Mouse (Mus musculus) ES-E14 (cell line): ENCODE data around the gene Slc2a3. TPM values are rescaled to one million over a fixed set of nuclear protein-coding genes. Genes with fewer than 3 reads are reported as not detected.
"Not testable (repeated sequence)": the region's sequence is repeated elsewhere in the genome, so short reads cannot be mapped to it uniquely, and the experiment has no call there.

Source experiments
- DNase-seq: peaks from one replicate; pipeline ENCODE4 v3.0.0-alpha.2; 2013; ENCODE audit warnings: low read depth, low spot score
- H3K27ac ChIP-seq: 2 replicates; pipeline ENCODE4 v1.5.1; 2012; ENCODE audit warnings: low read depth, mild to moderate bottlenecking, low read length, moderate library complexity, mixed read lengths; ENCODE audit not compliant: poor library complexity, insufficient read depth, severe bottlenecking
- H3K36me3 ChIP-seq: 2 replicates; pipeline ENCODE4 v1.6.1; 2012; ENCODE audit warnings: mild to moderate bottlenecking, low read length, moderate library complexity, mixed read lengths; ENCODE audit not compliant: control insufficient read depth, poor library complexity, insufficient read depth, severe bottlenecking
- H3K4me1 ChIP-seq, 2 experiments: fragments of 150-350 bp in 1 of 2; sonication (generic) in 1 of 2; 2 replicates each; pipeline ENCODE4 v1.6.1; 2012; ENCODE audit warnings: low read length in 2 of 2, mild to moderate bottlenecking in 1 of 2, mixed read lengths in 1 of 2; ENCODE audit not compliant: control insufficient read depth in 2 of 2, insufficient read depth in 2 of 2, poor library complexity in 1 of 2
- H3K4me3 ChIP-seq, 2 experiments: fragments of 150-350 bp in 1 of 2; sonication (generic) in 1 of 2; 2 replicates each; pipeline ENCODE4 v1.5.1; 2012; ENCODE audit warnings: low read length in 2 of 2, low read depth in 1 of 2, mild to moderate bottlenecking in 1 of 2, mixed read lengths in 1 of 2; ENCODE audit not compliant: insufficient read depth in 1 of 2, poor library complexity in 1 of 2, severe bottlenecking in 1 of 2
- H3K9ac ChIP-seq: 2 replicates; pipeline ENCODE4 v1.6.1; 2012; ENCODE audit warnings: low read depth, mild to moderate bottlenecking, low read length, mixed read lengths; ENCODE audit not compliant: poor library complexity, insufficient read depth, severe bottlenecking
- H3K9me3 ChIP-seq: fragments of 150-350 bp; sonication (generic); 2 replicates; pipeline ENCODE4 v1.6.1; 2012; ENCODE audit warnings: low read depth, mild to moderate bottlenecking, low read length; ENCODE audit not compliant: control insufficient read depth, insufficient read depth
- CHD2 ChIP-seq: IDR thresholded peaks from 2 replicates; pipeline ENCODE4 v1.6.1; 2014; ENCODE audit warnings: mild to moderate bottlenecking, low read depth, low read length, inconsistent platforms
- HCFC1 ChIP-seq: IDR thresholded peaks from 2 replicates; pipeline ENCODE4 v1.6.1; 2012; ENCODE audit warnings: low read length, inconsistent platforms, borderline replicate concordance; ENCODE audit not compliant: insufficient read depth
- MAFK ChIP-seq: IDR thresholded peaks from 2 replicates; pipeline ENCODE4 v1.6.1; 2014; ENCODE audit warnings: mild to moderate bottlenecking, low read depth, low read length, inconsistent platforms; ENCODE audit not compliant: insufficient read depth
- ZC3H11A ChIP-seq: IDR thresholded peaks from 2 replicates; pipeline ENCODE4 v1.6.1; 2012; ENCODE audit warnings: low read depth, mild to moderate bottlenecking, inconsistent platforms, low read length, borderline replicate concordance
- ZNF384 ChIP-seq: IDR thresholded peaks from 2 replicates; pipeline ENCODE4 v1.6.1; 2012; ENCODE audit warnings: low read depth, low read length, inconsistent platforms
- in situ Hi-C, 2 experiments: fragments of 600-800 bp; cut with MboI; formaldehyde crosslinking; loops; one replicate each; pipeline ENCODE4 v1.15.1; 2025; ENCODE audit warnings: low sequenced_read_pairs in 2 of 2, inconsistent platforms in 1 of 2; ENCODE audit not compliant: unreplicated experiment in 2 of 2
- total RNA-seq: library from RNA; depleted of rRNA; stranded (reverse); fragments of 300-350 nt; gene quantifications from 2 replicates; pipeline ENCODE4 v1.2.3, GENCODE M21; 2012

The Slc2a3 gene
- total RNA-seq, 1 experiment: 890 TPM

GRCm38 (mm10) chr6:122699628-122700027, 101.8 kb downstream of the Slc2a3 start:
- H3K36me3 ChIP-seq, DNase-seq, H3K9ac ChIP-seq, H3K4me1 ChIP-seq, H3K9me3 ChIP-seq, H3K27ac ChIP-seq, H3K4me3 ChIP-seq, in situ Hi-C loops: not testable (repeated sequence)
- TF ChIP-seq ZNF384 (peak; percentile 51; the same call in 1 of the 2 replicates), ZC3H11A (peak; percentile 23; the same call in 1 of the 2 replicates)

- no peaks in the 10 kb centered on the region for H3K36me3 ChIP-seq
- H3K27ac ChIP-seq: no peak overlapping the region
- H3K4me3 ChIP-seq: no peak overlapping the region
- H3K9ac ChIP-seq: no peak overlapping the region
- no peak for DNase-seq
- H3K4me1 ChIP-seq: peaks cover 7 to 14% of the 10 kb centered on the region in 2 experiments; a peak in 3 of 4 replicates
- H3K9me3 ChIP-seq: no peaks in the 10 kb centered on the region
- TF ChIP-seq CHD2 (no peak), ZC3H11A (no peak), ZNF384 (no peak), MAFK (no peak), HCFC1 (no peak)
- in situ Hi-C loops: no loop called here
Measured at GRCm38 (mm10) chr6:122695398-122695797, 106.0 kb downstream of the Slc2a3 start.

GRCm38 (mm10) chr6:122690082-122690481, 111.4 kb downstream of the Slc2a3 start:
- no peak overlapping the region; the same call in 1 of the 2 replicates for H3K27ac ChIP-seq
- peak; percentile 54 for DNase-seq
- H3K4me1 ChIP-seq: peaks cover 5 to 23% of the 10 kb centered on the region in 2 experiments; a peak in 3 of 4 replicates
- in situ Hi-C loops: no loop called here
- H3K36me3 ChIP-seq: no peaks in the 10 kb centered on the region
- no peak for TF ChIP-seq ZC3H11A
- TF ChIP-seq CHD2: 0 out of 2 replicates have a peak, but pooled peaks have one; percentile 22
- peak; percentile 60; the same call in 1 of the 2 replicates for TF ChIP-seq ZNF384
- H3K9me3 ChIP-seq: no peaks in the 10 kb centered on the region
- H3K9ac ChIP-seq: no peak overlapping the region
- no peak overlapping the region for H3K4me3 ChIP-seq

- no peak for DNase-seq
- peak overlapping the region; percentile 58 for H3K27ac ChIP-seq
- H3K9ac ChIP-seq: no peak overlapping the region
- no peaks in the 10 kb centered on the region for H3K9me3 ChIP-seq
- H3K4me3 ChIP-seq: no peak overlapping the region
- TF ChIP-seq CHD2 (no peak), MAFK (0 out of 2 replicates have a peak, but pooled peaks have one; percentile 21), ZNF384 (no peak), ZC3H11A (no peak), HCFC1 (no peak)
- H3K4me1 ChIP-seq: peaks cover 4 to 21% of the 10 kb centered on the region in 2 experiments; a peak in 3 of 4 replicates
- in situ Hi-C loops: no loop called here
- H3K36me3 ChIP-seq: no peaks in the 10 kb centered on the region
Measured at GRCm38 (mm10) chr6:122689411-122690055, 111.9 kb downstream of the Slc2a3 start.

GRCm38 (mm10) chr6:122686709-122687108, 114.7 kb downstream of the Slc2a3 start:
- Histone ChIP-seq H3K27ac (no peak overlapping the region), H3K9ac (no peak overlapping the region), H3K4me1 (peaks cover 0 to 13% of the 10 kb centered on the region in 2 experiments; a peak in 2 of 4 replicates), H3K9me3 (no peaks in the 10 kb centered on the region), H3K4me3 (no peak overlapping the region), H3K36me3 (no peaks in the 10 kb centered on the region)
- no peak for DNase-seq
- no peak for TF ChIP-seq MAFK
- no peak for TF ChIP-seq ZC3H11A
- TF ChIP-seq ZNF384: no peak
- in situ Hi-C loops: no loop called here
